Mouse (Mus musculus) 3T3-L1 (cell line): ENCODE results near the gene Gtf3c4.

Experiments
- DNase-seq: peaks from one replicate; pipeline ENCODE4 v3.0.0-alpha.2; 2015; ENCODE audit warnings: low read depth, low spot score

Gtf3c4 gene

DNA sequence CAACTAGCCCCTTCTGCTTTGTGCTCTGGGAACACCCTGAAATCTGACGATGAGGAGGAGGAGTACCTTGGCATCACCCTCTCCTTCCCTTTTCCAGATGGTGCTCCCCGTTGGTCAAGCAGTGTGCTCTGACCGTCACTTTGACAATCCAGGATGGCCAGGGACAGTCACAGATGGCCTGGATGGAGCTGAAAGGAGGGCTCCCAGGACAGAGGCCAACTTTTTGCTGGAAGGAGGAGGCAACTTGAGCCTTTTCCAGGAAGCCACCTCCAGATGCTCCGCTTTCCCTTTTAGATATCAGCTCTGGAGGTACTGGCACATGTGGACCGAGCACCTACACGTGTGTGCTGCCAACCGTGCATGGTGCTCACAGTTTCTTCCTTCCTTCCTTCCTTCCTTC is 36.8 kb downstream of the Gtf3c4 start:
- DNase-seq: no peak

DNA sequence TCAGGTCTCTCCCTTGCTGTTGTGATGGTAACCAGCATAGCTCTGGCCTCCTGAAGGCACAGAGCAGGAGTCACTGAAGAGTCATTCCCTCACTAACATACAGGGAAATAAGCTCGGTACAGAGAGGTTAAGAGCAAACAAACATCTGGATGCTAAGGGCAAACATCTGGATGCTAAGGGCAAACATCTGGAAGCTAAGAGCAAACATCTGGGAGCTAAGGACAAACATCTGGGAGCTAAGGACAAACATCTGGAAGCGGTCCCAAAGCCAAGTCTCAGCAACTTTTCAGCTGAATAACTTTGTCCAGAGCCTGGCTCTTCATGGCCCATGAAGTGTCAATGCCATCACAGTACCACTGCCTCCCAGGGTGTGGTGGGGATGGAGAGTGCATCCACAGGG is 40.6 kb downstream of the Gtf3c4 start:
- DNase-seq: no peak

DNA sequence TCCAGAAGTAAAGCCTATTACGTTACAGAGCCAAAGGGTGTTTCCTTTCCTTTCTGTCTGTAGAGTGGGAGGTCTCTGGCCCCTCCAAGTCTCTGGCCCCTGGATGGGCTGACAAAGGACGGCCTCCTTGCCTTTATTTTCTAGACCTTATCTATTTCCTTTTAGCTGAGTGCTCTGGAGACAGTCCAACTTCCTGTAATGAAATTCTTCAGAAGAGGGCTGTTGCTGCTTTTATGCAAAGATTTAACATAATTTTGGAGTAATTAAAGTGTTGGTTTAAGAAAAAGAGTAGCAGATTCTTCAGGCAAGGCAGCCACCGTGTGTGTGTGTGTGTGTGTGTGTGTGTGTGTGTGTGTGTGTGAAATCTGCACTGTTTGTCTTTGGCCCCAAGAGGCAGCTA is 41.8 kb downstream of the Gtf3c4 start:
- DNase-seq: no peak

DNA sequence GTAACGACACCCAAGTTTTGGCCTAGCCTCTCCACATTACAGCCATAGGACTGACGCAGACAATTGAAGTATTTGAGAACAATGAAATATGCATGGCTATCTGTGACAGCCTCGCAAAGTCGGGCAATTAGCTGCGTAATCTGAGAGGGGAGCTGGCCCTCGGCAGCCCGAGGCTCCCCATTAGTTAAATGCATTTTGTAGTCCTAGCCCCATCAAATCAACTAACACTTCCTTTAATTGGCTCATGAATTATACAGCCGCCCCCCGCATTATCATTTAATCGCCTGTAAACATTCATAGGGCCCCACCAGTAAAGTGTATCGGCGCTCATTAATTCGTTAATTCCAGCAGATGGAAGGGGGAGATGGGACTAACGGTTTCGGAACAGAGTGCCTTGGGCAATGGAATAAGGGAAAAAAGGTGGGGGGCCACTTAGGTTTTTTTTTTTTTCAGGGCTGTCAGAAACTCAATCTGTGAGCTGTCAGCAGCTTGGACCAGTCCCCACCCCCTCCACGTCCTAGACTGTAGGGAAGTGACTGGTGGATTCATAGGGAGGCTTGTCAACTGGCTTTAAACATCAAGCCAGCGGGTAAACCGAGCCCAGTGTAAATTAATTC is 42.6 kb downstream of the Gtf3c4 start:
- no peak for DNase-seq

DNA sequence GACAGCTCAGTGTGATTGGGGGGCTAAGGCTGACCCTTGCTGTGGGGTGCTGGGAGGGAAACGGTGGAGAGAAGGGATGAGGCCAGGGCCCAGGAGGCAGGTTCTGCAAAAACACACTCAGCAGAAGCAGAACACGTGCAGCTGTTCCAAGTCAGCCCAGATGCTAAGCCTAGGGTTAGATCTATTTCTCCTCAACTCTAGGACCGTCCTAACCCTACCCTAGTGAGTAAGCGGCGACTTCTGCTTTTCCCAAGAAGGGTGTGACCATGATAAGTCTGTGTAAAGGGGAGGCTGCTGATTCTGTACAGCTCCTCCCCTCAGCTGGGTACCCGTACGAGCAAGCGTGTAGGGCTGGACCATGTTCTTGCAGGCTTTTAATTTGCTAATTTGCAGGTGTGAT is 43.9 kb downstream of the Gtf3c4 start:
- no peak for DNase-seq

DNA sequence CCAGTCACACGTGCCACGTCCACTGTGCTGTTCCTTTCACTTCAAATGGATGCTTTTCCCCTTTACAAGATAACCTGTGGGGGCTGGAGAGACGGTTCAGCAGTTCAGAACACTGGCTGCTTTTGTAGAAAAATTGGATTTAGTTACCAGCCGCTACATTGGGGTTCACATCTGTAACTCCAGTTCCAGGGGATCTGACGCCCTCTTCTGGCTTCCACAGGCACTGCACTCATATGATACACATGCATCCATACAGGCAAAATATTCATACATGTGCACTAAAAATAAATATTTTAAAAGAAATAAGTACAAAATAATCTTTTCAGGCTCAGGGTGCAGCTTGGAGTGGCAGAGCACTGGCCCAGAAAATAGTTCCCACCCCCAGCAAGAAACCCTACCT is 45.5 kb downstream of the Gtf3c4 start:
- DNase-seq: no peak

DNA sequence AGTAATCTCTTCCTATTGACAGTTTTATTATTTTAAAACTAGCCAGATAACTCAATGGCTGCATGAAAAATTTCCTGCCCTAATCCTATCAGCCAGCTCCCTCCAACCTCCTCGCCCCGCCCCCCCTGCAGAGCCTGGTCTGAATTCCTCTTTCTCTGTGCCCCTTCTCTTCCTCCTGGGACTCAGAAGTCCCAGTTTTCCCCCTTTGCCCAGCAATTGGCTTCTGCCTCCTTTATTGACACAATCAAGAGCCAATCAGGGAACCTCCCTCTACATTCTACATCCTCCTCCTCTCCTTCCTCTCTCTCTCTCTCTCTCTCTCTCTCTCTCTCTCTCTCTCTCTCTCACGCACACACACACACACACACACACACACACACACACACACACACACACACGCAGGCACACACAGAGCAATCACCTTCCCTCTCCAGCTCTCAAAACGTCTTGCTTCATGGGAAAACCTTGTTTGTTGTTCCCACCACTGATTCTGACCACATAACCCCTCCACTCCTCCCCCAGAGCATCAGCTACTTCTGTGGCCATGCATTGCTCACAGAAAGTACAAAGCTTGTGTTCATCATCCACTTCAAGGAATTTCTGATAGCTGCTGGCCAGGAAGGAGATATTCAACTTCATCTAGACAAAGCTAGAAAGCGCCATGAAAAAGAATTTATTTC is 47.1 kb downstream of the Gtf3c4 start:
- DNase-seq: peak; percentile 60

DNA sequence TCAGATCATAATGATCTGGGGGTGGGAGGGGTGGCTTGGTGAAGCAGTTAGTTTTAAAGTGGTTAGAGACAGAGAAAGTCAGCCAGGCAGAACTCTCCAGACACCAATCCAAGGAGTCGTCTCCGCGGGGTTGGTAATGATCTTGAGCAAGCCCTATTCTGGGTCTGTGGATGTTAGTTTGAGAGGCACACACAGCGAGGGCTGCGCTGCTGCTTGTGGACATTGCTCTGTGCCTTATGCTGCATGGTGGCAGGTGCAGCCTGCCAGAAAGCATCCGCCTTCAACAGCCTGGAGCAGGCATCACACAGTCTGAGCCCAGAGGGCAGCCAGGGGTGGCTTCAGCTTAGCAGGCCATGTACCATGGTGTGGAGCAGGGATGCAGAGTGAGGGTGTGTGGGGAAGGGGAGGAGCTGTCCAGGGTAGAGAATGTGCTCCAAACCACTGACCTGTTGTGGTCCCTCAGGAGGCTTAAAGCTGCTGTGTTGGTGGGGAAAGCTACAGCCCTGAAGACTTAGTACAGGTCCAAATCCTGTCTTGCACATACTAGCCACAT is 53.0 kb downstream of the Gtf3c4 start:
- no peak for DNase-seq

DNA sequence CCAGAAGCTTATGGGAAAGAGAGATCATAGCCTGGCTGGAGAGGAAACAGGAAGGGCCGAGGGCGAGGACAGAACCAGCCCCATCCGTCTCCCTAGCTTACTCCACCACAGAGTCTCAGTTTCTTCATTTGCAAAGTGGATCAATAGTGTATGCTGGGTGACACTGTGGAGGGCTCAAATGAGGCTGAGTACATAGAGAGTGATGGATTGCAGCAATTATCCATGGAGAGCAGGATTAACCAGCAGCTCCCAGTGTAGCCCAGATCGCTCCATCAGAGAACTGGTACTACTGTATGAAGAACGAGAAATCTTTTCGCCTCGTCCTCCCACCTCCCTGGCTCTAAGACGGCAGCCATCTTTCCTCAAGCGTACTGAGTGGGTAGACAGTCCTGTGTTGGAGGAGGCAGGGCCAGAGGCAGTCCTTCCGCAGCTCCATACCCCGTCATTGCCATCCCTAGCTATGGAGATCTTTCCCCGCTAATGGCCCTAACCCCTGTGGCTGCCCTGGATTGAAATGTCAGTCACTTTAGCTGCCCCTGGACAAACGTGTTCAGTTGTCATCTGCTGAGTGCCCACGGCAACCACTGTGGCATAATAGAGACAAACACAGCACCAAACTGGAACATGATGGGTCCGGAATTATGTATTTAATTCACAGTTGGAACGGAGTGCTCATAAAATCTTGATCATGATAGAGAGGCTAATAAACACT is 53.6 kb downstream of the Gtf3c4 start:
- no peak for DNase-seq

DNA sequence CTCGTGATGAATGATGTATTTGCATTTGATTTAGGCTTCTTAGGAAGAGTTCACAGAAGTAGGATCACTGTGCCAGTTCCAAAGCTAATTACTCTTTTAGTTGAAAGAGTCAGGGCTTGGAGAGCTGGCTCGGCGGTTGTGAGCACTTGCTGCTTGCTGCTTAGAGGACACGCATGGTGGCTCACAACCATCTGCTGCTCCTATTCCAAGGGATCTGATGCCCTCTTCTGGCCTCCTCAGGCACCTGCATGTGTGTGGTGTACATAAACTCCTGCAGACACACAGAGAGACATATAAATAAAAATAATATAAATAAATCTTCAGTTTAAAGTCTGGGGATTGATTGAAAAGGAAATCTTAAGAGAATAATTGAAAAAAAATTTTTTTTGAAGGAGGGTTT is 58.9 kb downstream of the Gtf3c4 start:
- no peak for DNase-seq

DNA sequence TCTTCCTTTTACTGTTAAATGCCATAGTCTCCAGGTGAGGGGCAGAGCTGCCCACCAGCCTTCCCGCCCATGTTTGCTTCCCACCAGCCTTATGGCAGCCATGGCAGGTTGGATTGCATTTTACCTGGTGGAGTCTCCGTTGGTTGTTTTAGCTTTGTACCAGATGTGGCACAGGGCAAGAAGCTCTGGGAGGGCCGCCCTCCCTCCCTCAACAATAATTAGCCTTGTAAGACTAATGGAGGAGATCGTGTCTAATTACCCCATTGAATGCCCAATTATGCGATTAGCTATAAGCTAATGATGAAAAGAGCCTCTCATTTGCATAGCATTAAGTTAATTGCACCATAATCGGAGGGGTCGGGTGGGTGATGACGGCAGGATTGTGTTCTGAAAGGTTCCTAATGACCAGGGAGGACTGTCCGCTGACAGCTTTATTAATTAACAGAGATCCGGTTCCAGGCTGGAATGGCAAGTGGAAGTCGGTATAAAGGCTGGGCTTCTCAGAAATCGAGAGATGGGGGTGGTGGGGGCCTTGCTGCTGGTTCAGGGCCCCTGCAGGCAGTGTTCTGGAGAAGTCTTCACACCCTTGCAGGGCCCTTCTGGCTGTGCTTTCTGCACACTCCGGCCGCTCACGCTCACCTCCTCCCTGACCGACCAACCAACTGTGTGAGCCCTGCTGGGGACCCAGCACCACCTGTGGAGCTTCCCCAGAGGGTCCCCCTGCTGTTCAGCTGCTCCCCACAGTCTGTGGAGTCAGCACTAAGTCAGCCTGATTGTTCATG is 60.0 kb downstream of the Gtf3c4 start:
- DNase-seq: no peak

DNA sequence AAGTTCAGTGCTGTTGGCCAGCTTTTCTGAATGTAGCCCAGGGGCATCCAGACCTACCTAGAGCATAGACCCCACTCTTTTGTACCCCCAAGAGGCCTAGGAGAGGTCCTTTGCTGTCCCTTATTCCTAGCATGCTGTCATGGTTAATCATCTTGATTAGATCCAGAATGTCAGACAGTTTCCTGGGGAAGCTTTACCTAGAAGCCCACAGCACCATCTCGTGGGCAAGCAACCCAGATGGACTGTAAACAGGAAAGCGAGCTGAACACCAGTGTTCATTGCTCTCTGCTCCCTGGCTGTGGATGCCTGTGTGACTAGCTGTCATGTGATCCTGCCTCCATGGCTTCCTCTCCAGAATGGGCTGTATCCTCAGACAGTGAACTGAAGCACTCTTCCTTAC is 63.4 kb downstream of the Gtf3c4 start:
- DNase-seq: peak; percentile 20

DNA sequence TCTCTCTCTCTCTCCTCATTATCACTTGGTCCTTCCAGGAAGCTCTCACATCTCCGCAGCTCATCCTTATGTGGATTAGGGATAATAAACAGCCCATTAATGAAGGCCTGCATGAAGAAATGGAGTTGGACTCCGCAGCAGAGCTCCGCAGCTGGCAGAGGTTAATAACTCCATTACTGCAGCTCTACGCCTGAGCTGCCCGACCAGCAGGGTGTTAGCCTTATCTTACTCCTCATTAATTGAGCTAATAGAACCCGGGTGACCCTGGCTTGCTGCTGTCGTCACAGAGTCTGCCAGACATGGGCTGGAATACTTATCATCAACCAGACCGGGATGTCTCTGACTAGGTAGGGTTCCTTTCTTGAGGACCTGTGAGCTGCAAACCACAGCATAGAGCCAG is 66.1 kb downstream of the Gtf3c4 start:
- DNase-seq: no peak
